Mouse (Mus musculus): ENCODE measurements around the gene Phf11b.
"Not testable (repeated sequence)": the region's sequence is repeated elsewhere in the genome, so short reads cannot be mapped to it uniquely, and the experiment has no call there.

Phf11b gene

GRCm38 (mm10) chr14:59341189-59341588 lies at the start of gene Phf11b:
Gene Phf11b, minus strand, starts transcription at chr14:59341351.
- DNase-seq = peak; percentile 56

GRCm38 (mm10) chr14:59390181-59390580 lies 49.0 kb upstream of the Phf11b start:
- DNase-seq = peak; percentile 32

- DNase-seq = no peak
Measured at GRCm38 (mm10) chr14:59389532-59389931, 48.4 kb upstream of the Phf11b start.

- DNase-seq = no peak
Measured at GRCm38 (mm10) chr14:59370348-59371068, 29.4 kb upstream of the Phf11b start.

- no peak for DNase-seq
Measured at GRCm38 (mm10) chr14:59366386-59367105, 25.4 kb upstream of the Phf11b start.

GRCm38 (mm10) chr14:59365244-59365644 lies 24.1 kb upstream of the Phf11b start, which contains the start of gene Phf11d:
Gene Phf11d, minus strand, starts transcription at chr14:59365470.
- peak; percentile 42 for DNase-seq

- DNase-seq = no peak
Measured at GRCm38 (mm10) chr14:59339541-59339940, 1.6 kb downstream of the Phf11b start.

- DNase-seq = not testable (repeated sequence)
Measured at GRCm38 (mm10) chr14:59336056-59336455, 5.1 kb downstream of the Phf11b start.

- DNase-seq = peak; percentile 24
Measured at GRCm38 (mm10) chr14:59330499-59330898, 10.7 kb downstream of the Phf11b start.

GRCm38 (mm10) chr14:59319970-59320369 lies 21.2 kb downstream of the Phf11b start:
- DNase-seq = not testable (repeated sequence)

- not testable (repeated sequence) for DNase-seq
Measured at GRCm38 (mm10) chr14:59319036-59319435, 22.1 kb downstream of the Phf11b start.

GRCm38 (mm10) chr14:59297391-59297790 lies 43.8 kb downstream of the Phf11b start, which contains the start of gene Phf11a:
Gene Phf11a, minus strand, starts transcription at chr14:59297522.
- DNase-seq = peak; percentile 55

GRCm38 (mm10) chr14:59291769-59292168 lies 49.4 kb downstream of the Phf11b start:
- not testable (repeated sequence) for DNase-seq

- DNase-seq = not testable (repeated sequence)
Measured at GRCm38 (mm10) chr14:59274961-59275360, 66.2 kb downstream of the Phf11b start.

Measured in layer of hippocampus, adult 9-11 months (tissue).